Mouse (Mus musculus) layer of hippocampus, adult 18-20 months (tissue): Measurements from ENCODE around the gene Cdh4. TPM values are rescaled to one million over a fixed set of nuclear protein-coding genes. Genes with fewer than 3 reads are reported as not detected.

Source experiments
- DNase-seq, 2 experiments: peaks; one replicate each; pipeline ENCODE4 v3.0.0; 2022; ENCODE audit warnings: low spot score in 2 of 2
- total RNA-seq, 2 experiments: library from RNA; stranded (reverse); gene quantifications; 2 replicates each; pipeline ENCODE4 v1.2.3; 2021

The Cdh4 gene
- total RNA-seq, 2 experiments from 2014 or later, result 8.7 to 10.3 TPM

DNA sequence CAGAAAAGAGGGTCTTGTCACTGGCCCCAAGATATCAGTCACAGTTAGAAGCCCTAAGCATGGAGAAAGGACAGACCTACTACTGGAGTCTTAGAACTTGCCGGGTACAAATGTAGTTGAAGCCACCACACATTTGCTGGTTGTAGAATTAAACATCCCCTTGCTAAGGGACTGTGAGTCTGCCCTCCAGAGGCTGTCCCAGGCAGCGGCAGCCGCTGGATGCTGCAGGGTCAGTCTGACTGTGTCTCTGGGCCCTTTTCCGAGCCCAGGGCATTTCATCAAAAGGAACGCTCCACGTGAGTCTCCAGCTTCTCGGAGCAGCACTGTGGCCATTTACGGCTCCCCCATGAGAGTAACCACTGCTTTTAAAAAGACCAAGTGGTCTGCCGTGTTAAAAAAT lies 221.4 kb downstream of the Cdh4 start:
- no peak for DNase-seq

DNA sequence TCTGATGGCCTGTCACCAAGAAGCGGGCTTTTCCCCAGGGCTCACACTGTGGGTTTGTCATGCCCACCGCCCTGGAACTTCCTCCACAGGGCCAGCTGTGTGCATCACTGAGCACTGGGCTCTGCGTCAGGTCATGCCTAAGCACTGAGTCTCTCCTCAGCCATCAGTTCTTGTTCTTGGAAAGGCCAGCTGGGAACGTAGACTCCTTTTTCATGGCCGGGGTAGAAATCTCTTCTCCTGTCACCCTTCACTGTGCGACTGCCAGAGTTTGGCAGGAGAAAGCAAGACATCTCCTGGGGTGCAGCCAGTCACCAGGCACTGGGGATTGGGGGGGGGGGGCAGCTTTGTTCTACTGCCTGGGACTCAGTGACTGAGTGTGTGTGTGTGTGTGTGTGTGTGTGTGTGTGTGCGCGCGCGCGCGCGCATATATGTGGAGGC lies 222.0 kb downstream of the Cdh4 start:
- no peak for DNase-seq

DNA sequence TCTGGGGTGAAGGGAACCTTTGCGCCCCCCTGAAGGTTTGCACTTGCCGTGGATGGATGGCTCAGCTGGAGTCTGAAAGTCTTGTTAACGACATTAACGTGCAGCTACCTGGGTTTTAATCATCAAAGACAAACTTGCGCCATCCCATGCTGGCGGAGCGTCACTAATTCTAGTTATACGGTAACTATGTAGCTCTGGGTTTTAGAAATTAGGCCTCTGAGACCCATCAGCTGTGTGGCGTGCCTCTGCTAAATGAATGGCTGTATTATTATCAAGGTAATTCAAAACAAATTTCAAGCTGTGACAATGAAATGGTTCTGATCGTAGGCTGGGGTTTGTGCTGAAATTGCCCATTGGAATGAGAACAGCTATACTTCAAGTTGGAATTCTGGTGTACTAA lies 228.5 kb downstream of the Cdh4 start:
- DNase-seq, result no peak

DNA sequence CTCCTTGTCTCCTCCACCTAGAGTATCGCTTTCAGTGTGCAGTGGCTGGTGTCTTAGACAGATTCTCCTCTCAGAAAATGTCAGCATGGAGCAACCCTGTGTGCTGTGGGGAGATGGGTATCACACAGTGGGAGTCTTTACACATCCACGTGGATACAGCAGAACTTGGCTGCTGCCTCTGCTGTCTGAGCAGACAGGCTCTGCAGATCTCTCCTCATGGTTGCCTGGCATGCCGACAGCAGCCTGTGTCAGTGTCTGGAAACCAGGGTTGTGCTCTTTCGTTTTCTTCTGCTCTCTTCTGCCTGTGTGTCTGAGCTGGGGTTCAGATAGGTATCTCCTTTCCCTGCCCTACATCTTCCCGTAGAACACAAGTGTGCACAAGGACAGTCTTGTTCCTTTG lies 237.6 kb downstream of the Cdh4 start:
- DNase-seq, result peak; percentile 22 to 42

DNA sequence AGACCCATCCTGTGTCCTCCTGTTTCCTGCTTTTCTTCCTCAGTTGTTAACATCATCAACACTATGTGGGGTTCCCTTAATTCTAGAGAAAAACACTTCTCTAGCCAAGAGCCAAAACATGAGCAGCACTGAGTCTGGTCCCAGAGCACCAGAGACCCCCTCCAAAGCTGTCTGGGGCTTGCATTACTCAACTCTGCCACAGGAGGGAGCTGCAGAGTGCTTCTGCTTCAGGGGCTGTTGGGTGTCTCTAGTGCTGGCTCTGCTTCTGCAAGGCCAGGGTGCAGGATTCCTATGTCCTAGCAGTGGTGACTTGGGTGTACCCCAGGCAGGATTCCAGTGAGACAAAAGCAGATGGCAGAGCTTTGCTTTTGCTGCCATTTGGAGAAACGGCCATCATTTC lies 239.2 kb downstream of the Cdh4 start:
- peak in 1 of 2 experiments; percentile 36 for DNase-seq

DNA sequence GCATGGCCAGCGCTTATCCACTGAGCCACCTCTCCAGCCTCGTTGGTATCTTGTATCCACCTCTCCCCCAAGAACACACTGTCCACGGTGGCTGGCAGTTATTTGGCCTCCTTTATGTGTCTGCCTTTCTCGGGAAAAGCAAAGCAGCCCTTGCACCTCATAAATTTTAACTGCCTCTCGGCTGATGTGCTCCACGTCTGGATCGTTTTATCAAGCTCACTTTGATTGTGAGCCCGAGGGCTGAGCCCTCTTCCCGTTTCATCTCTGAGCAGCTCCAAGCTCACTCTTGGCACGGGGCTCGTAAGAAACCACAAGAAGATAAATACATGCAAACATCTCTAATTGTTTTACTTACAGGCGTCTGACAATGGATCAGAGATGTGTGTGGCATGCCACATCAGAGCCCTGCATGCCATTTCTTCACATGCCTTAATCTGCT lies 245.0 kb downstream of the Cdh4 start:
- no peak for DNase-seq

DNA sequence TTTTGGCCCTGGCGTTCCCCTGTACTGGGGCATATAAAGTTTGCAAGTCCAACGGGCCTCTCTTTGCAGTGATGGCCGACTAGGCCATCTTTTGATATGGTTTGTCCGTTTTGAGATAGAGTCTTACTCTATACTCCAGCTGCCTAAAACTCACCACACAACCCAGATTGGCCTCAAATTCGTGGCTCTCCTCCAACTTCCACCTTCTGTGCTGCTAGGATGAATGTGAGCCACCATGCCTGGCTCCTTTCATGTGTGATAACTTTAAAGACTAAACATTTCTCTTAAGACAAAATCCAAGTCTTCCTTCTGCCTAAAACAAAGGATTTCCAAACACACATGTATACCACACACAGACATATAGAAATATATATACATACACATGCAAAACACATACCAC lies 246.7 kb downstream of the Cdh4 start:
- DNase-seq, result peak in 1 of 2 experiments; percentile 43

DNA sequence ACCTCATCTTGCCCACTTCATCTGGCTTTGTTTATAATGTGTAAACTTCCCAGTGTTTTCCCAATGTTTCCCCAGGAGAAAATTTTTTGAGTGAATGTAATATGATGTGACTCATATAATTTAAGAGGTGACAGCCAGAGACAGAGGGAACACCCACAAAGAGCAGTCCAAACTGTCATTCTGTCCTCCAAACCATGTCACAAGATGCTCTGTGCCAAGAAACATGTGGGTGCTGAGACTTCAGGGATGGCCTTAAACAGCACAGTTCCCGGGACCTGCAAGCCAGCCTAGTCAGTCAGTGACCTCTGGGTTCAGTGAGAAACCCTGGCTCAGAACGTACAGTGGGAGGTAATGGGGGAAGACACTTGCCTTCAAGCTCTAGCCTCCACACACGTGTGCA lies 247.5 kb downstream of the Cdh4 start:
- DNase-seq, result no peak

DNA sequence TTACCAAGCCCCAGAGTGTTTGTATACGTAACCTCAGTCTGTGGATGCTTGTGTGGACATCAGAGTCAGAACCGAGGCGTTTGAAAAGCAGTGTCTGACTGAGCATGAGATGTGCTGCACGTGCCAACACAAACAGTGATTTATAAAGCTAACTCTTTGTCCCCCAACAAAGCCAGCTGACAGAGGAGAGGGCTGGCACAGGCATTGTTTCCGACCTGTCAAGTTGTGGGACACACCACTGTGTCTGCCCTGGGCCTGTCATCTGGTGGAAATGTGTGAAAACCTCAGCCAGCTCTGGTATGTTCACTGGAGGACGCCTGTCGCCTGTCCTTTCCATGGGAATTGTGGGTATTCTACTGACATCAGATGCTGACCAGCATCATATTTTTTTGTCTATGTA lies 248.3 kb downstream of the Cdh4 start:
- no peak for DNase-seq

DNA sequence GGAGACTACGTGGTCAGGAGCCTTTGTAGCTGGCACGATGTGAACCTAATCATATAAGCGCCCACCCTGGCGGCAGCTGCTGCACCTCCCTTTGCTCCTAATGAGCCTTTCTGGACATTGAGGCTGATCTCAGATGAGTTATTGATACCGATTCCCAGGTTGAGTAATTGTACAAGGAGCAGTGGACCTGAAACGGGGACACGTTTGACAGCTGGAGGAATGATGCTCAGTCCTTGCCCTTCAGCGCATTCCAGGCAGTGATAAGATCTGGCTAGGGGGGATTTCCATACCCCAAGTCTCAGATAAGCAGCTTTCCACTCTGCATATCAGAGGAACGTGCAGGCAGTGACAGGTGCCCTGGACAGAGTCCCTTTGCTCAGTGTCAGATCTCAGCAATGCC lies 252.7 kb downstream of the Cdh4 start:
- DNase-seq, result no peak

DNA sequence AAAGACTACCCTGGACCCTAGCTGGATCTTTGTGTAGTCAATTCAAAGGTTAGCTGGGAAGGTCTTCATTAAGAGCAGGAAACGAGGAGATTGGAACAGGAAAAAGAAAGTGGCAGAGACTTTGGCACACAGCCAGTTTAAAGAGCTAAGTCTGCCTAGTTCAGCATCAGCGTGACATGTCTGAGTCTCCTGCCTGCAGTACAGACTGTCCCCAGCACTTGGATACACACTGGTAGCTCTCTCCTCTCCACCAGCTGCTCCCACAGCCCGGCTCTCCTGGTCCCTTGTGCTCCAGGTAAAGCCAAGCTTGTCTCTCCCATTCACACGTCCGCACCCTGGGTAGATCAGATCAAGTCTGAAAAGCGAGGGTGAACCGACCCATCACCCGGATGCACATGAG lies 255.4 kb downstream of the Cdh4 start:
- no peak for DNase-seq

DNA sequence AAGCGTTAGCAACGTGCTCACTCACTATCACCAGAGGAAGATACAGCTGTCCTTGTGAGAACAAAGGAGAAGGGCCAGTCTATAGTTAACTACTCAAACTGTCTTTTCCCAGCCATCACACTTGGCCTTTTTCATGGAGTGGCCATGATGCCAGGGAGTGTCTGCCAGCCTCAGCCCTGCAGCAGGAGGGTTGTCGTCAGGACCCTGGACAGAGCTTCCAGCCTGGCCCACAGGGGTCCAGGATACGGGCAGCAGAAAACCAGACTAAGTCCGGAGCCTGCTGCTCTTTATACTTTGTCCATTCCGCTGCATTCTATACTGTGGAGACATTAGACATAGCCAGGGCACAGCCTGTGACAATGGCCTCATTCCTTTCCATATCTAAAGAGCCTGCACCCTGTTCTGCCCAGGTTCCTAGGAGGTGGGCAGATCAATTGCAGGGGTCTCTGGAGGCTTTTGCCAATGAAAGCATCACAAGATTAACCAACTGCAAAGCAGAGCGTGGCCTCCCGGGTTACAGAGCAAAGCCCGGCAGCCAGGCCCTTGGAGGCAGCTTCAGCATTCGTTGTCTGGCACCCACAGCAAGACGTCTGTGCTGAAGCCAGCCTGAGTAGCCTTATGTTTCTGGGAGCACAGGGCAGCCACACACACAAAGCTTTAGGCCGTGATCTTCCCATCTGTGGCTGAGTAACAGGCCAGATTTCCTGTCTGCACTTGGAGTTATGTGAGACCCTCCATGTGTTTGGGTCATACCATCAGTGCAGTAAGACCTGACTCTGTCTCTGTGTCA lies 256.2 kb downstream of the Cdh4 start:
- no peak for DNase-seq

DNA sequence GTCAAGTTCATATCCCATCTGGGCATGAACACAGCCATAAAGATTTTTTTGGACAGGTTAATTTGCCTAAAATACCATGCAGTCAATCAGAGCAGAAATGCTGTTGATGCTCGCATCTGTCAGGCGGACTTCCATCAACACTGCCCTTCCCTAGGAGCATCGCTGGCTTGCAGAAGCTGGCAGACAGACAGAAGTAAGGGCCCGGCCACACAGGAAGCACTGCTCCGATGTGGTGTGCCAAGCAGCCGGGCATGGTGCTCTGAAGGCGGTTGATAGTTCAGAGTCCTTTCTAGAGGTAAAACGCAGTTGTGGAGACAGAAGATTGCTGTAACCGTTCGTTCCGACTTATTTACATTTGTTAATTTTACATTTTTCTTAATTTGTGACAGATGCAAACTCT lies 262.8 kb downstream of the Cdh4 start:
- DNase-seq, result no peak

DNA sequence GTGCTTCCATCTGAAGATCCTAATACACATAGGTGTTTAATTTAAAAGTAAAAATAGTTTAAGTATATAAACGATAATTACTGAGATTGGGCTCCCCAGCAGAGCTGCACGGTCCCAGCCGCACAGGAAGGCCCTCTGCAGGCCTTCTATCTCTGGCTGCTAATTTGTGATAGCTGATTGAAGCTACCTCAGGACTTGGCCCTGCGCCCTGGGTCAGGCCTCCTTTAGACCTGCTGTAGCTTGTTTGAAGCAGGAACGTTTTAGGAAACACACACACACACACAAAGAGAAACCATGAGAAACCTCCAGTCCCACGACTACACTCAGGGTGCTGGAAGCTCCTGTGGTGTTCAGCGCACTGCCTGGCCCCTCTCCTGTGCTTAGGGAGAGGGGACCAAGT lies 263.2 kb downstream of the Cdh4 start:
- DNase-seq, result no peak

DNA sequence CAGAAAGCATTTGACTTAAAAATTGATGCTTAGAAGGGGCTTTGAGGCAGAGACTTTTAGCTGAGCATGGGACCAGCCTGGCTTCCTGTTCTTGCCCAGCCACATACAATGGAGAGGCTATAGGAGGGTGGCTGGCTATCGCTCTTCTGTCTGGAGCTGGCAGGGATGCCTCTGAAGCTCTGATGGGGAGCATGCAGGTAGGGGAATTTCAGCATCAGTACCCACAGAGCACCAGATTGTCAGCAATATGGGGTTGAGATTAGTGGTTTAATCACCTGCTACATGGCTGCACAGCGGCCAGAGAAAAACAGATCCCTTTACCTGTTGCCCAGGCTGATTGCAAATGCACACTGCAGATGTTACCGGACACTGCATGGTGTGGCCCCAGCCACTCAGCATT lies 264.4 kb downstream of the Cdh4 start:
- no peak for DNase-seq

DNA sequence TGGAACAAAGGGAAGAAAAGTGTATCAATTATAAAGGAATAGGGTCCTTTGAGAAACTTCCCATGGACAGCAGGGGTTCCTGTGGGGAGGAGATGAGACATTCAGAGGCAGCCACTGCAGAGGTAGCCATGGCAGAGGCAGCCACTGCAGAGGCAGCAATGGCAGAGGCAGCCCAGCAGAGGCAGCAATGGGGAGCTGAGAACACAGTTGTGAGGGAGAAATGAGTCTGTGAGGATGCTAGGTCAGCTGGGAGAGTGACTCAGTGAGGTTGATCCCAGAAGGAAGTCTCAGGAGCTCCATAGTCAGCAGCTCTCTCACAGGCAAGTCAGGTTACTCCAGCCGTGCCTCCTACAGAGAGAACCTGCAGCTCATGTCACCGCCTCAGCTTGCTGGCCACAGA lies 266.9 kb downstream of the Cdh4 start:
- no peak for DNase-seq

DNA sequence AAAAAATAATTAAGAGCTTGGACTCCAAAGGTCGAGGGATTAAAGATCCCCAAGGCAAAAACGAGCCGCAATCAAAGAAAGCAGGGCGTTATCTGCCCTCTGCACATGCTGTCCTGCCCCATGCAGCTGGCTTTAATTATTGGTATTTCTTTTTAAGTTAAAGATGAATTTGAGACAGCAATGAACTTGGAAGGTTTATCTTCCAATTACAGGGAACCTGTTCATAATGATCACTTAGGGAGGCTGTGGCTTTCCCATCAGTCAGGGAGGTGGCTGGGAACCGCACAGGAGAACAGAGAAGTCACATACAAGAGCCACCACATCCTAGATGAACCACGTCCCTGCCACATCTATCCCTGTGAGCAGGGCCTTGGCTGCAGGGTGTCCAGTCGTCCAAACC lies 270.5 kb downstream of the Cdh4 start:
- DNase-seq, result no peak

DNA sequence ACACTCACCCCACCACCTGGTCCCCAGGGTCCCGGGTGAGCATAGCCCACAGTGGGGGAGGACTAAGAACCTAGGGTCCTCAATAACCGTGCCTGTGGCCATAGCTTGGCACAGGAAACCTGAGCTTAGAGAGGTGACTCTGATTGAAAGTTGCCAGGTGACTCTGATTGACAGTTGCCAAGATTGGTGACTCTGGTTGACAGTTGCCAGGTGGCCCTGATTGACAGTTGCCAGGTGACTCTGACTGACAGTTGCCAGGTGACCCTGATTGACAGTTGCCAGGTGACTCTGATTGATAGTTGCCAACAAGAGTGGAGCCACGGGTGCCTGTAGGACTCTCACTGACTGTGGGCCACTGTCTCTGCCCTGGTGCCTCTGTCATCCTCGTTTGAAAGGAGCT lies 271.1 kb downstream of the Cdh4 start:
- DNase-seq, result no peak

DNA sequence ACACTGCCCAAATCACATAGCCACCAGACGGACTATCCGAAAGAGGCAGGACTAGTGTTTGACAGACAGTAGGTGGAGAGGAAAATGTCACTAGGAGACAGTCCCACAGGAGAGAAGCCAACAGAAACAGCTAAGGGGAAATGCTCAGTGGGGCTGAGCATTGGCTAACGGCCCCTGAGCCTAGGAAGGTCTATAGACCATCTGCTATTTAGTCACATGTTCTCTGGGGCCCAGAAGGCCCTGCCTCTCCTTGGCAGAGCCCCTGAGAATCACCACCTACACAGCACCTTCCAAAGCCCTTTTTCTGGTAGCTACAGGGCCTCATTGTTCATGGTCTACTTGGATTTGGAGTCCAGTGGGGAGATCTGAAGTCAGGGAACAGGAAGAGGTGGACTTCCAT lies 271.9 kb downstream of the Cdh4 start:
- DNase-seq, result no peak

DNA sequence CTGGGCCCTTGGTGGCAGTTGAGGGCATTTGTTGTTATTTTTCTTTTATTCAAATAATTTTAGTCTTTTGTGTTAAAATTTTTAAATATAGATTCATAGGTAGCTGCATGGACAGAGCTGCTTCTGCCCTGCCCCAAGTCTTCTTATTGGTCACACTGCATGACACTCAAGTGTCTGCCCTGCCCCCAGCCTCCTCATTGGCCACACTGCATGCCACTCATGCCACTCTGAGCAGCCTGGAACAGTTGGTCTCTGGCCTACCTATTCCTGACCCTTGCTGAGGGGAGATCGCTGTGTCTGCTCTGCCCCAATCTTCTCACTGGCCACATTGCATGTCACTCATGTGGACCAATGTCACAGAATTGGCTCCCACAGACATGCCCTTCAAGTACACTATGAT lies 273.1 kb downstream of the Cdh4 start:
- no peak for DNase-seq

DNA sequence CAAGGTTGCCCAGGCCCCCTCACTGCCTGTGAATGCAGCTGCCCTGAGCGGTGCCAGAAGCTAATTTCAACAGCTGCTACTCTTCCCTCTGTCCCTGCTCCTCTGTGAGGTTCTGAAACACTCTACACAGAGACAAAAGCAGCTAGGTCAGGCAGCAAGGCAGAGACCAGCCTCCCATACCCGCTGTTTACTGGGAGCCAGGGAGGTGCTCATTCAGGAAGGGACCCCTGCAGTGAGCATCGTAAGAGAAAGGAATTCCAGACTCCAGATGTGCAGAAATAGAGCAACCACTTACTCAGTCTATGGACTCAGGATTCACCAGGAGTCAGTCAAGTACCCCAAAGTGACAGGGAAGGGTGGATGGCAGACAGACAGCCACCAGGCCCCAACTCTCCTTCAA lies 278.1 kb downstream of the Cdh4 start:
- no peak for DNase-seq

DNA sequence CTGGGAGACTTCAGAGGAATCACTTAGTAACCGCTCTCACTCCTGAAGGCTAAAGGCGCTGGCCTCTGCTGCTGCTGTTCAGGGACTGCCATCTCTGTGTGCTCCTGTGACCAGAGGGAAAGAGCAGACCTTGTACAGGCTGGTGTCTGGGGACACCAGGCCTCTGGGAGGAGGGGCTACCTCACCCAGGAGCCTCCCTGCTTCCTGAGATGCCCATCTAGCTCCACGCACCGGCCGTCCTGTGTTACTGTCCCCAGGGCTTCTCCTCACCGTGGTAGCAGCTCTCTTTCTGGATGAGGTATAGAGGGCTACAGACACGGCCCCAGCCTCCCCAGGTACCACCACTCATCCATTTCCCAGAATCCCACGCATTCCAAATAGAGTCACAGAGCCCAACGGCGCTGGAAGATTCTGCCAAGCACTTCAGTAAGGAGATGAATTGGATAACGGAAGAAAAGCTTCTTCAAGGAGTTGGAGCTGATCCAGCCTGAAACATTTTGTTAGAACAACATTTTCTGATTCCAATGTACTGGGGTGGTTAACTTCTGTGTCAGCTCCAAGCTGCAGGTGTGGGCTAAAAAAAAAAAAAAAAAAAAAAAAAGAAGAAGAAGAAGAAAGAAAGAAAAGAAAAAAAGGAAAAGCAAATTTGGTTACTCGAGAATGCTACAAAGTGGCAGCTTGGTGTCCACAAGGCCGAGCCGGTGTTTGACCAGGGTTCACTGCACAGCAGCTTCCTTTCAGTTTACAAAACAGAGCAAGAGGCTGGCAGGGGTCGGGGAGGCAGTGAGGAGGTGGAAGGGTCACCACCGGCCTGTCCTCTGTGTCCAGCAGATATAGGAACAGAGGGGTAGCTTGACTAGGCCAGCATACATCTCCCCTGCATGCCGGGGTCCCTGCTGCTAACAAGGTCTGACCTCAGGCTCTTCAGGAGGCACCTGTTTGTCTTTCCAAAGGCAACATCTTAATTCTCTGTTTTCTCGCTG lies 279.6 kb downstream of the Cdh4 start:
- peak in 1 of 2 experiments; percentile 15 for DNase-seq
